8 mouse cellular contexts compared by ENCODE assay signal in the genomic region with DNA sequence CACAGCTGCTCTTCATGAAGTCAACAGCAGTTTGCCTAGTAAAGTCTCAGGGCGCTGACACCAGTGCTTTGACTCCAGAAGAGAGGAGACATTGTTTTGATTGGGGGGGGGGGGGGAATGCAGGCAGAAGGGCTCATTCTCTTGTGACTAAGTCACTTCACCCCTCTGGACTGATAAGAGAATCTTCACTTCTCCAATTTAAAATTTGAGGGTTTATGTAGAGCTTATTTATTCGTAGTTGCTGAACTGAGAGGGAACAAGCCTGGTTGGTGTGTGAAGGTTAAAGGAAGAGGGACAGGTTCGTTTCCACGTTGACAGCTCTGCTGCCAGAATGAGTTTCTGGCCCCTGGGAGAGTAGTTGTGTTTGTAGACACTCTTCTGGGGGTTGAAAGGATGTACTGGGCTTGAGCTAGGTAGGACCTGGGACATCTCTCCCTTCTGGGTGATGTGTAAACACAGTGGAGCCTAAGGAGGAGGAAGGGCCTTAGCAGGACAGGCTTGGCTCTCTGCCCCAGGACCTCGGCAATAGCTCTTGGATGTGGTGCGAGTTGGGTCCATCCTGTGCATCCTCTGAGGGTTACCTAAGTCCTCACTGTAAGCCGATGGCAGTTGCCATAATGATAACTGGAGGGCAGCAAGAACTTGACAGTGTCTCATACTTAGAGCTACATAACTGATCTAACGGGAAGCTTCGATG. TPM values are rescaled to one million over a fixed set of nuclear protein-coding genes. Genes with fewer than 3 reads are reported as not detected.
A peak's percentile ranks its signal among the peaks of the same experiment; 100 is the strongest.
DNase-seq lines count a peak whose midpoint lies in the region; ATAC-seq and TF ChIP-seq lines count a peak whose summit lies in the region.
"Had no signal": no experiment of that assay in that cellular context is flagged by ENCODE, and none has a peak within 500 bp of the region (broad histone marks: within the 10 kb centered on the region; RNA-seq: fewer than 3 reads in every experiment).

No protein-coding gene starts in this region.

- no peak for DNase-seq in kidney, postnatal 10 days
- peak; percentile 18 for DNase-seq in brain, embryonic 14.5 days (ENCODE audit: low read depth)
- DNase-seq in testis, postnatal 10 days (ENCODE audit: low spot score) = no peak
- DNase-seq in left cerebral cortex, postnatal 10 days (ENCODE audit: extremely low spot score in 1 of 2, low spot score in 2 of 2) = no peak

- peaks cover 25% of the 10 kb centered on the region for H3K4me1 ChIP-seq in kidney, embryonic 16.5 days (ENCODE audit: insufficient read depth, low read length)
- H3K4me1 ChIP-seq in ES-Bruce4 (ENCODE audit: control insufficient read depth, insufficient read depth, low read length) = peaks cover 2% of the 10 kb centered on the region
- H3K4me1 ChIP-seq in limb, embryonic 15.5 days = peaks cover 24% of the 10 kb centered on the region

- no peaks in the 10 kb centered on the region for H3K27me3 ChIP-seq in kidney, embryonic 16.5 days (ENCODE audit: insufficient read depth, low read length)
- no peaks in the 10 kb centered on the region for H3K27me3 ChIP-seq in ES-Bruce4 (ENCODE audit: control insufficient read depth, insufficient read depth, low read length, poor library complexity, severe bottlenecking)
- H3K27me3 ChIP-seq in limb, embryonic 15.5 days = no peaks in the 10 kb centered on the region

- no peak for ATAC-seq in kidney, embryonic 16.5 days (ENCODE audit: low FRiP score, low TSS enrichment)
- ATAC-seq in limb, embryonic 15.5 days (ENCODE audit: insufficient number of reproducible peaks, low FRiP score, low TSS enrichment, low read depth) = no peak

- TF ChIP-seq CTCF in ES-Bruce4 (IDR thresholded peaks at IDR 0.05; ENCODE audit: low read depth, low read length) = no peak
- TF ChIP-seq CTCF in brain, embryonic 14.5 days (IDR thresholded peaks at IDR 0.05; ENCODE audit: borderline replicate concordance, extremely low read depth, insufficient read depth, insufficient read length) = no peak

- peak overlapping the region; percentile 78 for H3K4me3 ChIP-seq in kidney, embryonic 16.5 days (ENCODE audit: low read length)
- no peak overlapping the region for H3K4me3 ChIP-seq in ES-Bruce4 (ENCODE audit: low read depth, low read length)
- H3K4me3 ChIP-seq in limb, embryonic 15.5 days = peak overlapping the region; percentile 68
- H3K4me3 ChIP-seq: erythroblast, embryonic 14.5 days had no signal

- H3K9ac ChIP-seq in kidney, embryonic 16.5 days (replicated peaks; ENCODE audit: low read length) = 0 out of 2 replicates have a peak overlapping the region, but pooled peaks have one; percentile 0
- H3K9ac ChIP-seq in ES-Bruce4 (ENCODE audit: low read depth, poor library complexity, severe bottlenecking) = no peak overlapping the region
- H3K9ac ChIP-seq in limb, embryonic 15.5 days = no peak overlapping the region

- peak overlapping the region; percentile 72 for H3K4me2 ChIP-seq in kidney, embryonic 16.5 days (replicated peaks; ENCODE audit: low read depth, low read length)
- peak overlapping the region; percentile 74 for H3K4me2 ChIP-seq in limb, embryonic 15.5 days

- no peak for TF ChIP-seq EP300 in ES-Bruce4 (IDR thresholded peaks at IDR 0.05; ENCODE audit: insufficient read depth, low read depth, low read length)

- peaks cover 24% of the 10 kb centered on the region for H3K36me3 ChIP-seq in kidney, embryonic 16.5 days (ENCODE audit: insufficient read depth, low read length)
- peaks cover 26% of the 10 kb centered on the region for H3K36me3 ChIP-seq in ES-Bruce4 (ENCODE audit: control insufficient read depth, insufficient read depth, low read length, poor library complexity, severe bottlenecking)
- peaks cover 28% of the 10 kb centered on the region for H3K36me3 ChIP-seq in limb, embryonic 15.5 days

- H3K27ac ChIP-seq in kidney, embryonic 16.5 days (ENCODE audit: low read length) = peak overlapping the region; percentile 100
- H3K27ac ChIP-seq in ES-Bruce4 (ENCODE audit: insufficient read depth, low read length) = peak overlapping the region; percentile 26
- peak overlapping the region; percentile 69 for H3K27ac ChIP-seq in limb, embryonic 15.5 days

- WGBS in kidney, embryonic 16.5 days = 62% methylated on average over 9 of the region's 9 CpGs
- 80% methylated on average over 9 of the region's 9 CpGs for WGBS in limb, embryonic 15.5 days

- intact Hi-C loops in left cerebral cortex, postnatal 10 days (cut with DNase I) = loop anchor here (5.0 kb wide), 4 partner anchors 49 to 254 kb away; a partner anchor contains a TSS

- H3K9me3 ChIP-seq in kidney, embryonic 16.5 days (ENCODE audit: low read length) = peaks cover 7% of the 10 kb centered on the region
- H3K9me3 ChIP-seq in ES-Bruce4 (replicated peaks; ENCODE audit: control insufficient read depth, insufficient read depth, low read length, poor library complexity, severe bottlenecking) = no peaks in the 10 kb centered on the region
- no peaks in the 10 kb centered on the region for H3K9me3 ChIP-seq in limb, embryonic 15.5 days

- peak; percentile 17 for TF ChIP-seq POLR2A in ES-Bruce4 (IDR thresholded peaks at IDR 0.05; ENCODE audit: insufficient read depth, low read length)
- no peak for TF ChIP-seq POLR2A in brain, embryonic 14.5 days (IDR thresholded peaks at IDR 0.05; ENCODE audit: borderline replicate concordance, extremely low read depth, insufficient read depth, insufficient read length, poor library complexity, severe bottlenecking)

RNA-seq across cellular contexts. Expression of a gene that starts 48.7 kb away (rescaled TPM):
- 10.0 and 12.2 TPM in 2 replicates for polyA plus RNA-seq in kidney, embryonic 16.5 days (2015; fragmentation: Nextera tagmentation; extraction: Ambion mirVana)
- polyA plus RNA-seq in ES-Bruce4 (2011; ENCODE audit: insufficient read depth, insufficient read length, low read depth, missing spikeins) = 6.1 and 6.4 TPM in 2 replicates
- polyA plus RNA-seq in brain, embryonic 14.5 days (2012; rRNA removed) = 115 and 121 TPM in 2 replicates
- 9.7 and 9.8 TPM in 2 replicates for polyA plus RNA-seq in limb, embryonic 15.5 days (2015; fragmentation: Nextera tagmentation; extraction: Ambion mirVana)
- total RNA-seq in left cerebral cortex, postnatal 10 days (2021) = 100 to 1,000 TPM; 170 to 173 TPM

Comparison
In these comparisons a context has a peak if more than half of its experiments do, and no peak if none do; other contexts are left out.
1. H3K27ac ChIP-seq: peak in every context shown above with its lines; median percentile 100 in kidney, embryonic 16.5 days; 69 in limb, embryonic 15.5 days; 26 in ES-Bruce4.